Mouse (Mus musculus): ENCODE data around the gene Mapk8ip1.

DNA sequence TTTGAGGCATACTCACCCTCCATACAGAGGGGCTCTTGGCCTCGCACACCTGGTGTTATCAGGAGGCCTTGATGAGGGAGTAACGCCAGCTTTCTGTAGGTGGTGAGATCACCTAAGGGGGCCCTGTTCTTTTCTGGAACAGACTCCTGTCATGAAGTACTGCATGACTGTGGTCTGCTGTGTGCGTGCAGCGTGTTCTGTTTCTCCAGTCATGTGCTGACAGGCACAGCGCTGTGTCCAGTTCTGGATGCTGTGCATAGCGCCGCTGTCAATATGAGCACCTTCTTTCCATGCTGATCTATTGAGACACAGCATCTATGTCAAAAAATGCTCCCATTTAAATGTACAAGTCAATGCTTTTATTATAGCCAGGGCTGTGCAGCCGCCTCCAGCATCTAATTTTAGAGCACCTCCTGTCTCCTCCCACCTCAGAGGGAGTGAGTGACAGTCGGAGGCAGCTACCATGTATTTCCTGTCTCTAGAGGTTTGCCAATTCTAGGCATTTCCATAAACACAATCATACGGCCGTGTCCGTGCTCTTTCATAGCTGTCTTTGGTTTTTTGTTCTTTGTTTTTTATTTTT, 41.4 kb upstream of the Mapk8ip1 start:
- TF ChIP-seq POLR2A (IDR thresholded peaks at IDR 0.05; ENCODE audit: borderline replicate concordance, control insufficient read depth, low read depth, low read length), result no peak
- TF ChIP-seq CTCF (IDR thresholded peaks at IDR 0.05; ENCODE audit: control insufficient read depth, insufficient read depth, low read length), result no peak

All from bone marrow, adult 2 months (tissue).